Mouse (Mus musculus): ENCODE results near the gene Tspan18. TPM values are rescaled to one million over a fixed set of nuclear protein-coding genes. Genes with fewer than 3 reads are reported as not detected.
A peak's percentile ranks its signal among the peaks of the same experiment; 100 is the strongest.

The Tspan18 gene
- total and polyA plus RNA-seq, 2 experiments, result 0.55 to 2.4 TPM

DNA sequence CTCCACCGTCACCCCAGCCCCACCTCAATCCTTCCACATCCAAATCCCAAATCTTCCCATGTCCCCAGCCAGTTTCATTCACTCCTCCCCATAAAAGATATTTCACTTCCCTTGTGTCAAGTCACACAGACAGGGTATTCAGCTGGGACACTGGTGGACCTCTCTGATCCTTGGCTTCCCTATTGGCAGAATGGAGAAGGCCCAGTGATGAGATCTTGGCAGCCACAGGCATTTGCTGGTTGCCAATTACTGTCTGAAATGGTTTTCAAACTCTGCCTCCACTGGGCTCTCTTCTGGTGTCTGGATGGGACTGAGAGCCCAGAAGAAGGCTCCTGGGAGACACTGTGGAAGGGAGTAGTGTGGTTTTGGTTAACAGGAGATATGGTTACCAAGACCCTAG is 180.5 kb downstream of the Tspan18 start:
- H3K27ac ChIP-seq (replicated peaks; ENCODE audit: insufficient read depth, low read depth, low read length), result no peak overlapping the region
- H3K9ac ChIP-seq (ENCODE audit: low read depth, low read length), result no peak overlapping the region
- WGBS, result 91% methylated on average over 1 of the region's 1 CpGs
- H3K4me3 ChIP-seq (ENCODE audit: insufficient read depth, low read depth, low read length), result no peak overlapping the region
- TF ChIP-seq CTCF (IDR thresholded peaks at IDR 0.05; ENCODE audit: low read depth, low read length) (no peak), POLR2A (IDR thresholded peaks at IDR 0.05; ENCODE audit: extremely low read depth, insufficient read depth, low read length) (no peak)
- no peaks in the 10 kb centered on the region for H3K36me3 ChIP-seq (ENCODE audit: control insufficient read depth, insufficient read depth, low read length)
- H3K4me1 ChIP-seq (ENCODE audit: control insufficient read depth, insufficient read depth, low read length), result peaks cover 2% of the 10 kb centered on the region; the same call in 1 of the 2 replicates
- no peak for DNase-seq (ENCODE audit: extremely low read depth, low read depth, low spot score)
- H3K79me2 ChIP-seq (ENCODE audit: control insufficient read depth, insufficient read depth, low read length), result no peaks in the 10 kb centered on the region
- H3K27me3 ChIP-seq (ENCODE audit: control insufficient read depth, insufficient read depth, low read length), result no peaks in the 10 kb centered on the region

DNA sequence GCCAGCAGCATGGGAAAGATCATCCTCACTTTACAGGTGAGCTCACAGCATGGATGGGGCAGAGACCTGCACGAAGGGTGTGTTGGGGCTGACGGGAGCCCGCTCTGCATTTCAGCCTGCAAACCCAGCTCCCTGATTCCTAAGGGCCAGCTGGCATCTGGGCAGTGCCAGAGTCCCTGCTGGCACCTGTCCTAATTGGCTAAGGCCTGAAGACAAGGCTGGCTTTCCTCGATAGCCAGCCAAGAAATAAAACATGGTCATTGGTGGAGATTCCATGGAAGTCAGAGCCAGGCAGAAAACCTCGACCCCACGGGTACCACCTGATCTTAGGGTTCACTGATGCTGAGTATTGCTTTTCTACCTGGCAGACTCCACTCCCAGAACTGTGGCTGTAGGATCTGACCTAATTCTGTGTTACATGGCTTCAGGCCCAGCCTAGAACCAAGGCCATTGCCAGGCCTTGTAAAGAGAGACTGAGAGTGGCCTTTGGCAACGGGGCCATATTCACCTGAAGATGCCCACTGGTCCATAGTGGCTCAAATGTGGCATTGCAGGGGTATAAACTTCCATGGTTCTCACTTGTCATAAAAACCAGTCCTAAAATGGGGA is 181.3 kb downstream of the Tspan18 start:
- TF ChIP-seq POLR2A (IDR thresholded peaks at IDR 0.05; ENCODE audit: extremely low read depth, insufficient read depth, low read length) (no peak), CTCF (IDR thresholded peaks at IDR 0.05; ENCODE audit: low read depth, low read length) (no peak)
- Histone ChIP-seq H3K79me2 (ENCODE audit: control insufficient read depth, insufficient read depth, low read length) (no peaks in the 10 kb centered on the region), H3K36me3 (ENCODE audit: control insufficient read depth, insufficient read depth, low read length) (no peaks in the 10 kb centered on the region), H3K4me3 (ENCODE audit: insufficient read depth, low read depth, low read length) (no peak overlapping the region), H3K9ac (ENCODE audit: low read depth, low read length) (no peak overlapping the region), H3K27ac (replicated peaks; ENCODE audit: insufficient read depth, low read depth, low read length) (no peak overlapping the region), H3K4me1 (ENCODE audit: control insufficient read depth, insufficient read depth, low read length) (peaks cover 2% of the 10 kb centered on the region; the same call in 1 of the 2 replicates), H3K27me3 (ENCODE audit: control insufficient read depth, insufficient read depth, low read length) (no peaks in the 10 kb centered on the region)
- WGBS, result 70% methylated on average over 7 of the region's 7 CpGs
- DNase-seq (ENCODE audit: extremely low read depth, low read depth, low spot score), result peak; percentile 49

DNA sequence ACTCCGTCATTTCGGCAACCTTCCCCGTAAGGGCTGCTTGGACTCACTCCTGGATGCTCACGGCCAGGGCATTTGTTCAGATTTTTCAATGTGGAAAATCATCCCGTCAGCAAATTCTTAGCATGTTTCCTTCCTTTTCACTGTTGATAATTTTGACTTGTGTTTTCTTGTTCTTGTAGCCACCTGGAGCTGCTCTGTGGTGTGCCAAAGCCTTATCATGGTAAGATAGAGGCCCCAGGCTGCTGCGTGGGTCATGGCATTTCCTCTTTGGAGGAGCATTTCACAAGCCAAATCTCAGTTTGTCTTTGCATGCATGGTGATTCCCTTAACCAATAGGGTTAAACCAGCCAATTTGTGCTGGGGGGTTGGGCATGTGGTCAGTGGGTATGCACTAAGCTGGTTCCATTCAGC is 182.1 kb downstream of the Tspan18 start:
- TF ChIP-seq POLR2A (IDR thresholded peaks at IDR 0.05; ENCODE audit: extremely low read depth, insufficient read depth, low read length), result no peak
- TF ChIP-seq CTCF (IDR thresholded peaks at IDR 0.05; ENCODE audit: low read depth, low read length), result no peak
- DNase-seq (ENCODE audit: extremely low read depth, low read depth, low spot score), result no peak
- WGBS, result 62% methylated on average over 6 of the region's 6 CpGs

More for the DNA sequence above, 182.1 kb downstream of the Tspan18 start:
- no peaks in the 10 kb centered on the region for H3K27me3 ChIP-seq (ENCODE audit: control insufficient read depth, insufficient read depth, low read length)
- no peaks in the 10 kb centered on the region for H3K79me2 ChIP-seq (ENCODE audit: control insufficient read depth, insufficient read depth, low read length)
- no peaks in the 10 kb centered on the region for H3K36me3 ChIP-seq (ENCODE audit: control insufficient read depth, insufficient read depth, low read length)
- no peak overlapping the region for H3K27ac ChIP-seq (replicated peaks; ENCODE audit: insufficient read depth, low read depth, low read length)
- H3K9ac ChIP-seq (ENCODE audit: low read depth, low read length), result no peak overlapping the region
- H3K4me3 ChIP-seq (ENCODE audit: insufficient read depth, low read depth, low read length), result no peak overlapping the region
- H3K4me1 ChIP-seq (ENCODE audit: control insufficient read depth, insufficient read depth, low read length), result peaks cover 2% of the 10 kb centered on the region; the same call in 1 of the 2 replicates

Other genes starting within 250 kb of the Tspan18 start
- 1.9 and 5.0 TPM in 2 replicates for gene Trp53i11, start 147.0 kb downstream of the Tspan18 start, total RNA-seq (2014; rRNA removed)
- 7.1 and 9.1 TPM in 2 replicates for gene Trp53i11, start 147.0 kb downstream of the Tspan18 start, polyA plus RNA-seq (2012; rRNA removed)
- gene Cd82, start 128.6 kb upstream of the Tspan18 start, total RNA-seq (2014; rRNA removed), result 76.1 and 81.6 TPM in 2 replicates
- gene Cd82, start 128.6 kb upstream of the Tspan18 start, polyA plus RNA-seq (2012; rRNA removed), result 140 and 148 TPM in 2 replicates
- gene Gm10803, start 226.1 kb upstream of the Tspan18 start, total RNA-seq (2014; rRNA removed), result not detected in 2 replicates
- not detected in 2 replicates for gene Gm10803, start 226.1 kb upstream of the Tspan18 start, polyA plus RNA-seq (2012; rRNA removed)

All from liver, adult 2 months (tissue).